Mouse (Mus musculus): ENCODE results near the gene Zdhhc4.

Zdhhc4 gene

DNA sequence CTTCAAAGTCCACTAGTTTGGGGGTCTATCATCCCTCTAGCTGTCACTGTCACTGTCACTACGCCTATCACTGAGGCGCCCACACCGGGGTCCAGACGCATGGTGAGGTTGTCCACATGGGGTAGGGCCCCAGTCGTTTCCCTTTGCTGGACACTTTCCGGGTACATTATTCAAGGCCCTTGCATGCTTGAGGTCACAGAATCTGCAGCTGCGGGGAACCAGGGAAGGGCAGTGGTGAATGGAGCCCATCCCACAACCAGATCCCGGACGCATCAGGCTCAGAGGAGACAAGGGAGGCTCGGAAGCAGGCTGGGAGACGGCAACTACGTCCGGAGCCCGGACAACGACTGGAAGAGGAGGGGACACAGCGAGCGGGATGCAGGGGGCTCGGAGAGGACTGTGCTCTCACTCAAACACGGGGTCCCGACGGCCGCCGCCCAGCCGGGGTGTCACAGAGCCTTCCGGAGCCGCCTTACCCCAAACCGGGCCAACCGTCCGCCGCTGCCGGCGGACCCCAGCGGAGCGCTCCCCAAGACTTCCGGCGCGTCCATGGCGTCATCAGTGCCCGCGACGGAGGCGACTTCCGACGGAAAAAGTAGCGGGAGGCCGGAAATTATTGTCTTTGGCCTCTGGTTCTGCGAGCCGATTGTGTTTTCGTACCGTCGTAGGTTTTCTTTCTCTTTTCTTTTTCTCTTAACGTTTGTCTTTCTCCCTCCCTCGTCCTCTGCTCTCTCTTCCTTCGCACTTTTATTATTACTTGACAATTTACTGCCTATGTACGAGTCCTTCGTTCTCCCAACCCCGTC is at the start of gene Zdhhc4:
TSS of gene Zdhhc4 (minus strand) at position 567 of the 806 bp plus-strand sequence.
- peak; percentile 91 for DNase-seq (ENCODE audit: low spot score)

DNA sequence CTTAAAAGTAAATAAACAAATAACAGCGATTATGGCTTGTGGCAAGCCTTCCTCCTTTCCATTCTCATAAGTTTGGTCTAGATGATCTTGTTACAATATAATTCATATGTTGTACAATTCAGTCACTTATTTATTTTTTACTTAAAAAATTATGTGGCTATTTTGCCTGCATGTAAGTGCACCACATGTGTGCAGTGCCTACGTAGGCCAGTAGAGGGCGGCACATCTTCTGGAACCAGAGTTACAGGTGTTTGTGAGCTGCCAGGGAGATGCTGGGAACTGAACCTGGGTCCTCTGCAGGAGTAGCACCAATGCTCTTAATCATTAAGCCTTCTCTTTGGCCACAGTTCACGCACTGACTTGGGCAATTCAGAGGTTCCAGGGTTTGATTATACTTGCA is 47.1 kb upstream of the Zdhhc4 start:
- DNase-seq (ENCODE audit: low spot score) = no peak

DNA sequence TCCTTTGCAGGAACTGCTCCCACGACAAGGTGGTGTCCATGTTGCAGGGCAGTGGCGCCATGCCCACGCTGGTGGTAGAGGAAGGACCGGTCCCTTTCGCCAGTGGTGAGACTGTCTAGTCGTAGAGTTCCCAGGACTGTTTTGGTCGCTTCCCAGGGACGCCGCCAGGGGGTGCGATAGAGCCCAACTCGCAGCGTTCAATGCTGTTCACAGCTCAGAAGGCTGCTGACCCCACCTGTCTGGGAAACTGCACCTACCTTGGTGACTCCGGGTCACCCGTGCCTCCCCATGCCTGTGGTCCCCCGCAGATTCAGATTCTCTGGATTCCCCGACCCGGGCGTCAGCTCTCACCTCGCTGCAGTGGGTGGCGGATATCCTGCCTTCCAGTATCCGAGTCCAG is 46.2 kb upstream of the Zdhhc4 start:
- DNase-seq (ENCODE audit: low spot score) = peak; percentile 73

DNA sequence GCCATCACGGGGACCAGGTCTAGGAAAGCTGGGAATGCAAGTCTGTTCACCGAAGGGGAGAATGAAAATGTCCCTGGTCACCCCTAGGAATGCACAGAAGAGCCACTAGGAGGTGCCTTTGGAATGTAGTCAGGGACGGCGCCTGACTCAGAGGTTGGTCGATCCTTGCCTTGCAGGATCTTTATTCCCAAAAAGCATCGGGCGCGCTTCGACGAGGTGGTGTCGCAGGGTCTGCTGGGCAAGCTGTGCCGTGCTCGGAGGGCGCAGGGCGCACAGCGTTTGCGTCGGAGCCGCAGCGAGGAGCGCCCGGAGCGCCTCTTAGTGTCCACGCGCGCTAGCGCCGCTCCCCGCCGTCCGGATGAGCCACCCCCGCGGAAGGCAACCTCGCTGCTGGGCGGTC is 43.8 kb upstream of the Zdhhc4 start:
- DNase-seq (ENCODE audit: low spot score) = peak; percentile 19

- DNase-seq (ENCODE audit: low spot score) = no peak
Observed at GRCm38 (mm10) chr5:143371146-143371510, 42.1 kb upstream of the Zdhhc4 start.

- no peak for DNase-seq (ENCODE audit: low spot score)
Observed at GRCm38 (mm10) chr5:143370416-143371145, 41.5 kb upstream of the Zdhhc4 start.

- DNase-seq (ENCODE audit: low spot score) = no peak
Observed at GRCm38 (mm10) chr5:143369611-143370255, 40.7 kb upstream of the Zdhhc4 start.

GRCm38 (mm10) chr5:143367931-143368330 is 38.9 kb upstream of the Zdhhc4 start:
- DNase-seq (ENCODE audit: low spot score) = no peak

GRCm38 (mm10) chr5:143363678-143364615 is 34.9 kb upstream of the Zdhhc4 start:
- no peak for DNase-seq (ENCODE audit: low spot score)

- no peak for DNase-seq (ENCODE audit: low spot score)
Observed at GRCm38 (mm10) chr5:143361428-143361827, 32.4 kb upstream of the Zdhhc4 start.

DNA sequence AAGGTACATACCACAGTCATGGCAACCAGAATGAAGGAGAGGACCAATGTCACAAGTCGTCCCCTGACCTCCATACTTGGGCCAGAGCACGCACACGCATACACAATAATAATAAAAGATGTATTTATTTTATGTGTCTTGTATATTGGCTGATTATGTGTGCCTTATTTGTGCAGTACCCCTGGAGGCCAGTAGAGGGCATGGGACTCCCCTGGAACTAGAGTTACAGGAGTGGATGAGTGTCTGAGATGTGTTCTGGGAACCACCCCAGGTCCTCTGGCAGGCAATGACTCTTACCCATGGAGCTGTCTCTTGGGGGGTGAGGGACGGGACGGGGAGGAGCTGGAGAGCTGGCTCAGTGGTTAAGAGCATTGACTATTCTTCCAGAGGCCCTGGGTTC is 30.9 kb upstream of the Zdhhc4 start:
- no peak for DNase-seq (ENCODE audit: low spot score)

DNA sequence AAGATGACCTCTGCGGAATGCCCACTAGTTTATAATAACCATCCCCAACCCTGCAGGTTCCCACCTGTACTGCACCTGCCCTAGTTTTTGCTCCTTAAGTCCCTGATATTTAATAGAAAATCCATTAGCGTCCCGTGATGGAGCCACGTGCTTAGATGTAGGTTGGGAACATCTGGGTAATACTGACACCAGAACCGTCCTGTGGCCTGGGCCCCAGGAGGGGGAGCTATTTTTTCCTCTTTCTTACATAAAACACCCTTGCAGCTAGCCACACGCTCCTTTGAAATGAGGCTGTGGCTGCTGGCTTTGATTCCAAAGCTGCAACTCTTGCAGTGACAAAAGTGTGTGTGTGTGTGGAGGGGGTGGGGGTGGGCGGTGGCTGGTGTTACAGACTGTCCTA is 30.2 kb upstream of the Zdhhc4 start:
- DNase-seq (ENCODE audit: low spot score) = no peak

GRCm38 (mm10) chr5:143357564-143357963 is 28.5 kb upstream of the Zdhhc4 start:
- DNase-seq (ENCODE audit: low spot score) = no peak

GRCm38 (mm10) chr5:143356686-143357388 is 27.8 kb upstream of the Zdhhc4 start, which contains the start of gene Grid2ip:
TSS of gene Grid2ip (plus strand) at chr5:143357338.
- no peak for DNase-seq (ENCODE audit: low spot score)

DNA sequence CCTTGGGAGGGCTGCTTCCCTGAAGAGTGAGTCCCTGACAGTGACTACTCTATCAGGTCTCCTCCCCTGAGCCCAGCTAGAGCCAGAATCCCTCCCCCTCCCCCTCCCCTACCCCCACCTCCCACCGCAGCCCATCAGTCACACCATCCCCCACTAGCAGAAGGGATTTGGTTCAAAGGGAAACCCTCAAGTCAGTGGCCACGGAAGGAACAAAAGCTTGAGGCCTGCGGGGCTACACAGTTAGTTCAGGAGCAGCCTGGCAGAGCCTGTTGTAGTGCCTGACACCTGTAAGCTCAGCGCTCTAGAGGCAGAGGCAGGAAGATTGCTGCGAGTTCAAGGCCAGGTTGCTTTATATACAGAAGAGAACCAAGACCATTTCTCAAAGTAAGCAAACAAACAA is 27.0 kb upstream of the Zdhhc4 start:
- no peak for DNase-seq (ENCODE audit: low spot score)

DNA sequence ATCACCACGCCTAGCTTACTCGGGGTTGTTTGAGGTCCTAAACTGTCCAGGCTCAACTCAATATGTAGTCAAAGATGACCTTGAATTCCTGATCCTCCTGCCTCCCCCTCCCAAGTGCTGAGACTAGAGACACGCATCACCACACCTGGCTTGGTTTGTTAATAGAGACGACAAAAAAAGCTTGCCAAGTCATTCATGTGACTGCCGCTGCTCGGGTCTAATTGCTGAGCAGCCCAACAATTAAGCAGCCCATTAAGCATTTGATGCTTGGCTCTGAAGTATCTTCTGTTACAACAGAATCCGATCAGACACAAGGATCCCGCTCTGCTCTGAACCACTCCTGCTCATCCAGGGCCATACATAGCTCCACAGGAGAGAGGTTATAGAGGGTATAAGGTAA is 17.3 kb upstream of the Zdhhc4 start:
- no peak for DNase-seq (ENCODE audit: low spot score)

DNA sequence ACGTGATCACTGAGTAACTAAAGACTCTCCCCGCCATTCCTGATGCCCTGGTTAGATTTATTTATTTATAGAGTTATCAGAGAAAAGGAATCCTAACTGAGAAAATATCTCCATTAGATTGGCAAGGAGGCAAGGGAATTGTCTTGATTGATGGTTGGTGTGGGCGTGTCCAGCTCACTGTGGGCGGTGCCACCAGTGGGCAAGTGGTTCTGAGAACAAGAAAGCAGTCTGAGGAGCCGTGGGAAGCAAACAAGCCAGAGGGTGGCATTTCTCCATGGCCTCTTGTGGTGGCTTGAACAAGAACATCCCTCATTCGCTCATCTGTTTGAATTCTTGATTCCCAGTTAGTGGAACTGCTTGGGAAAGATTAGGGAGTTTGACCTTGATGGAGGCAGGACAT is 10.5 kb upstream of the Zdhhc4 start:
- no peak for DNase-seq (ENCODE audit: low spot score)

DNA sequence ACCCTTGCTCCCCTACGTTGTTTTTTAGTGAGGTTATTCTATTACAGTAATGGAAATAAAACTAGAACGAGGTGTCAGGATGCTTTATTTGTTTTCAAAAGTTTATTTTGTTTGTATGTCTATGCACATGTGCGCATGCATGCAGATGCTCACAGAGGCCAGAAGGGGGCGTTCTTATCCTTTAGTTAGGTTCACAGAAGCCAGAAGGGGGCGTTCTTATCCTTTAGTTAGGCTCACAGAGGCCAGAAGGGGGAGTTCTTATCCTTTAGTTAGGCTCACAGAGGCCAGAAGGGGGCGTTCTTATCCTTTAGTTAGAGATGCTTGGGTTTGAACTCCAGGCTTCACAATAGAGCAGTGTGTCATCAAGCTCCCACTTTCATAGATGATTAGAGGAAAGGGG is 7.5 kb upstream of the Zdhhc4 start:
- DNase-seq (ENCODE audit: low spot score) = no peak

DNA sequence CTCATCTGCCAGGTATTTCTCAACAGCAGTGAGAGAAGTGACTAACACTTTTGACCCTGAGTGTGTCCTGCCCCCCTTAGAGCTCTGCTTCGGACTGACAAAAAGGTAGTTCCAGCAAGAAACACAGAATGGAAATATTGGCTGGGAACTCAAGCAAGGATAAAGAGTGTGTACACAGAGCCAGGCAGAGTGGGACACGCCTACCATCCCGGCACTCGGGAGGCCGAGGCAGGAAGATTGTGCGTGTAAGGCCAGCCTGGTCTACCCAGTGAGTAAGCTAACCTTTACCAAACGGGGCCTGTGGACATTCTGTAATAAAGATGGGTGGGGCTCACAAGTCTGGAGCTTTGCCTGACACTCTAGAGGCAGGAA is 6.0 kb upstream of the Zdhhc4 start:
- no peak for DNase-seq (ENCODE audit: low spot score)

GRCm38 (mm10) chr5:143334418-143335088 is 5.5 kb upstream of the Zdhhc4 start:
- no peak for DNase-seq (ENCODE audit: low spot score)

GRCm38 (mm10) chr5:143333872-143334271 is 4.8 kb upstream of the Zdhhc4 start:
- peak; percentile 78 for DNase-seq (ENCODE audit: low spot score)

Measured in urinary bladder, postnatal 14 days (tissue).